Mouse (Mus musculus) kidney, postnatal 10 days (tissue): Measurements from ENCODE around the gene Olfr532.
"Not testable (repeated sequence)": the region's sequence is repeated elsewhere in the genome, so short reads cannot be mapped to it uniquely, and the experiment has no call there.

Source experiments
- DNase-seq: peaks from one replicate; pipeline ENCODE4 v3.0.0; 2021; ENCODE audit warnings: mixed read lengths

Gene Olfr532

GRCm38 (mm10) chr7:140421539-140421938 lies at the start of gene Olfr532:
TSS of gene Olfr532 (minus strand) at chr7:140421639.
- no peak for DNase-seq

GRCm38 (mm10) chr7:140463070-140463469 lies 41.6 kb upstream of the Olfr532 start, which contains the start of gene Olfr533:
TSS of gene Olfr533 (plus strand) at chr7:140463370.
- not testable (repeated sequence) for DNase-seq

- no peak for DNase-seq
Measured at GRCm38 (mm10) chr7:140443141-140443540, 21.7 kb upstream of the Olfr532 start.

- no peak for DNase-seq
Measured at GRCm38 (mm10) chr7:140402818-140403217, 18.6 kb downstream of the Olfr532 start, which contains the start of gene Olfr531. TSS of gene Olfr531 (minus strand) at chr7:140402918.

GRCm38 (mm10) chr7:140376911-140377310 lies 44.5 kb downstream of the Olfr532 start:
- DNase-seq: no peak

GRCm38 (mm10) chr7:140376231-140376630 lies 45.2 kb downstream of the Olfr532 start, which contains the start of gene Olfr530:
TSS of gene Olfr530 (minus strand) at chr7:140376331.
- no peak for DNase-seq

- no peak for DNase-seq
Measured at GRCm38 (mm10) chr7:140374300-140374699, 47.1 kb downstream of the Olfr532 start.
